Mouse (Mus musculus): Measurements from ENCODE around the gene Irs3. TPM values are rescaled to one million over a fixed set of nuclear protein-coding genes. Genes with fewer than 3 reads are reported as not detected.
A peak's percentile ranks its signal among the peaks of the same experiment; 100 is the strongest.

Irs3 gene
- total and polyA plus RNA-seq, 2 experiments from 2014 or later: 0.08 to 7.6 TPM

- peaks cover 19% of the 10 kb centered on the region for H3K4me1 ChIP-seq (ENCODE audit: control insufficient read depth, insufficient read depth)
- 63% methylated on average over 6 of the region's 6 CpGs for WGBS
- H3K9me3 ChIP-seq (replicated peaks; ENCODE audit: control insufficient read depth, low read length): no peaks in the 10 kb centered on the region
- TF ChIP-seq CTCF (IDR thresholded peaks at IDR 0.05; ENCODE audit: low read depth) (no peak), EP300 (IDR thresholded peaks at IDR 0.05; ENCODE audit: low read depth) (no peak)
- no peak overlapping the region for H3K4me3 ChIP-seq (ENCODE audit: low read depth, low read length)
- no peaks in the 10 kb centered on the region; the same call in 1 of the 2 replicates for H3K36me3 ChIP-seq (replicated peaks; ENCODE audit: control insufficient read depth, insufficient read depth, low read length)
- DNase-seq (ENCODE audit: low spot score) (no peak), ATAC-seq (ENCODE audit: insufficient read depth, low read depth) (no peak)
- H3K9ac ChIP-seq (replicated peaks; ENCODE audit: low read depth, low read length): no peak overlapping the region
- no peak overlapping the region; the same call in 1 of the 2 replicates for H3K27ac ChIP-seq (ENCODE audit: low read depth)
- H3K27me3 ChIP-seq (ENCODE audit: control insufficient read depth, insufficient read depth, low read length): no peaks in the 10 kb centered on the region
- H3K4me2 ChIP-seq (ENCODE audit: low read depth, low read length): no peak overlapping the region
Observed at GRCm38 (mm10) chr5:137686127-137686790, 40.7 kb upstream of the Irs3 start.

GRCm38 (mm10) chr5:137685653-137686052, 40.1 kb upstream of the Irs3 start:
- Histone ChIP-seq H3K4me1 (ENCODE audit: control insufficient read depth, insufficient read depth) (peaks cover 16% of the 10 kb centered on the region), H3K4me2 (ENCODE audit: low read depth, low read length) (no peak overlapping the region), H3K9me3 (replicated peaks; ENCODE audit: control insufficient read depth, low read length) (no peaks in the 10 kb centered on the region), H3K27ac (ENCODE audit: low read depth) (no peak overlapping the region), H3K36me3 (replicated peaks; ENCODE audit: control insufficient read depth, insufficient read depth, low read length) (no peaks in the 10 kb centered on the region; the same call in 1 of the 2 replicates), H3K9ac (replicated peaks; ENCODE audit: low read depth, low read length) (no peak overlapping the region), H3K4me3 (ENCODE audit: low read depth, low read length) (no peak overlapping the region), H3K27me3 (ENCODE audit: control insufficient read depth, insufficient read depth, low read length) (no peaks in the 10 kb centered on the region)
- ATAC-seq (ENCODE audit: insufficient read depth, low read depth): no peak
- 91% methylated on average over 3 of the region's 3 CpGs for WGBS
- no peak for DNase-seq (ENCODE audit: low spot score)
- TF ChIP-seq EP300 (IDR thresholded peaks at IDR 0.05; ENCODE audit: low read depth): no peak
- TF ChIP-seq CTCF (IDR thresholded peaks at IDR 0.05; ENCODE audit: low read depth): no peak

GRCm38 (mm10) chr5:137684294-137685123, 39.0 kb upstream of the Irs3 start, which contains the start of gene Agfg2:
Gene Agfg2 (minus strand): TSS chr5:137684726.
- DNase-seq (ENCODE audit: low spot score) (peak; percentile 100), ATAC-seq (ENCODE audit: insufficient read depth, low read depth) (peak; percentile 99)
- H3K4me2 ChIP-seq (ENCODE audit: low read depth, low read length): peak within 1 kb of the TSS; percentile 85
- H3K9ac ChIP-seq (replicated peaks; ENCODE audit: low read depth, low read length): peak within 1 kb of the TSS; percentile 50
- no peaks in the 10 kb centered on the region for H3K9me3 ChIP-seq (replicated peaks; ENCODE audit: control insufficient read depth, low read length)
- under 1% methylated on average over 55 of the region's 62 CpGs for WGBS
- H3K4me3 ChIP-seq (ENCODE audit: low read depth, low read length): peak within 1 kb of the TSS; percentile 65
- no peaks in the 10 kb centered on the region; the same call in 1 of the 2 replicates for H3K36me3 ChIP-seq (replicated peaks; ENCODE audit: control insufficient read depth, insufficient read depth, low read length)
- no peaks in the 10 kb centered on the region for H3K27me3 ChIP-seq (ENCODE audit: control insufficient read depth, insufficient read depth, low read length)
- peak within 1 kb of the TSS; percentile 50 for H3K27ac ChIP-seq (ENCODE audit: low read depth)
- TF ChIP-seq CTCF (IDR thresholded peaks at IDR 0.05; ENCODE audit: low read depth): peak; percentile 27
- 0 out of 2 replicates have a peak, but pooled peaks have one; percentile 15 for TF ChIP-seq EP300 (IDR thresholded peaks at IDR 0.05; ENCODE audit: low read depth)
- peaks cover 11% of the 10 kb centered on the region for H3K4me1 ChIP-seq (ENCODE audit: control insufficient read depth, insufficient read depth)

- WGBS: 7% methylated on average over 28 of the region's 28 CpGs
- DNase-seq (ENCODE audit: low spot score) (no peak), ATAC-seq (ENCODE audit: insufficient read depth, low read depth) (no peak)
- Histone ChIP-seq H3K4me1 (ENCODE audit: control insufficient read depth, insufficient read depth) (peaks cover 11% of the 10 kb centered on the region), H3K27ac (ENCODE audit: low read depth) (peak overlapping the region; percentile 50), H3K4me2 (ENCODE audit: low read depth, low read length) (peak overlapping the region; percentile 85), H3K36me3 (replicated peaks; ENCODE audit: control insufficient read depth, insufficient read depth, low read length) (no peaks in the 10 kb centered on the region; the same call in 1 of the 2 replicates), H3K27me3 (ENCODE audit: control insufficient read depth, insufficient read depth, low read length) (no peaks in the 10 kb centered on the region), H3K9ac (replicated peaks; ENCODE audit: low read depth, low read length) (peak overlapping the region; percentile 50), H3K9me3 (replicated peaks; ENCODE audit: control insufficient read depth, low read length) (no peaks in the 10 kb centered on the region), H3K4me3 (ENCODE audit: low read depth, low read length) (peak overlapping the region; percentile 65)
- TF ChIP-seq CTCF (IDR thresholded peaks at IDR 0.05; ENCODE audit: low read depth) (no peak), EP300 (IDR thresholded peaks at IDR 0.05; ENCODE audit: low read depth) (no peak)
Observed at GRCm38 (mm10) chr5:137683388-137684293, 38.1 kb upstream of the Irs3 start.

- 91% methylated on average over 6 of the region's 6 CpGs for WGBS
- DNase-seq (ENCODE audit: low spot score) (no peak), ATAC-seq (ENCODE audit: insufficient read depth, low read depth) (no peak)
- H3K4me1 ChIP-seq (ENCODE audit: control insufficient read depth, insufficient read depth): peaks cover 11% of the 10 kb centered on the region
- no peak for TF ChIP-seq EP300 (IDR thresholded peaks at IDR 0.05; ENCODE audit: low read depth)
- no peak for TF ChIP-seq CTCF (IDR thresholded peaks at IDR 0.05; ENCODE audit: low read depth)
- H3K9me3 ChIP-seq (replicated peaks; ENCODE audit: control insufficient read depth, low read length): no peaks in the 10 kb centered on the region
- no peak overlapping the region for H3K9ac ChIP-seq (replicated peaks; ENCODE audit: low read depth, low read length)
- H3K4me3 ChIP-seq (ENCODE audit: low read depth, low read length): peak overlapping the region; percentile 65
- H3K27ac ChIP-seq (ENCODE audit: low read depth): no peak overlapping the region
- H3K27me3 ChIP-seq (ENCODE audit: control insufficient read depth, insufficient read depth, low read length): no peaks in the 10 kb centered on the region
- H3K4me2 ChIP-seq (ENCODE audit: low read depth, low read length): peak overlapping the region; percentile 15; the same call in 1 of the 2 replicates
- H3K36me3 ChIP-seq (replicated peaks; ENCODE audit: control insufficient read depth, insufficient read depth, low read length): no peaks in the 10 kb centered on the region; the same call in 1 of the 2 replicates
Observed at GRCm38 (mm10) chr5:137682526-137682925, 37.0 kb upstream of the Irs3 start.
